Mouse (Mus musculus) ES-E14 (cell line): Measurements from ENCODE around the gene Ndufb5.

Experiments
- CHD2 ChIP-seq: IDR thresholded peaks from 2 replicates; pipeline ENCODE4 v1.6.1; 2014; ENCODE audit warnings: mild to moderate bottlenecking, low read depth, low read length, inconsistent platforms
- HCFC1 ChIP-seq: IDR thresholded peaks from 2 replicates; pipeline ENCODE4 v1.6.1; 2012; ENCODE audit warnings: low read length, inconsistent platforms, borderline replicate concordance; ENCODE audit not compliant: insufficient read depth
- MAFK ChIP-seq: IDR thresholded peaks from 2 replicates; pipeline ENCODE4 v1.6.1; 2014; ENCODE audit warnings: mild to moderate bottlenecking, low read depth, low read length, inconsistent platforms; ENCODE audit not compliant: insufficient read depth
- ZNF384 ChIP-seq: IDR thresholded peaks from 2 replicates; pipeline ENCODE4 v1.6.1; 2012; ENCODE audit warnings: low read depth, low read length, inconsistent platforms

DNA sequence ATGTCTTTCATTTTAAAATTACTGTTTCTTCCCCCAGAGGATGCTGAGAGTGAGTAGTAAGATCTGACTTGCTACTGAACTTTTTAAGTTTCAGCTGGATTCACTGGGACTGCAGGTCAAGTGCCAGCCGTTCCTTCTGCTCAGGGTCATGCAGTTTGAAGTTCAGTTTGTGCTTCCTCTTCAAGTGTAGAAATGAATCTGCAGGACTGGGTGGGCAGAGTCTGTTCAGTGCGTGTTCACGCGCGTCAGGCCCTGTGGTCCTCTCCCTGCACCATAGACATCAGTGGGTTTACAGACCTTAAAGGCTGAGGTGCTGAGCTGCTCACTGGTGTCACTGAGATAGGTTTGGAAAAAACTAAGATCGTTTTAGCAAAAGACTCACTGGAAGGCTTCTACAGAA, 8.2 kb downstream of the Ndufb5 start:
- no peak for TF ChIP-seq MAFK
- no peak for TF ChIP-seq HCFC1
- TF ChIP-seq CHD2: no peak
- no peak for TF ChIP-seq ZNF384
